Mouse (Mus musculus) liver, adult 2 months (tissue): ENCODE results near the gene Arrdc5. TPM values are rescaled to one million over a fixed set of nuclear protein-coding genes. Genes with fewer than 3 reads are reported as not detected.
A peak's percentile ranks its signal among the peaks of the same experiment; 100 is the strongest.

Source experiments
- DNase-seq: peaks from one replicate; pipeline ENCODE4 v3.0.0-alpha.2; 2011; ENCODE audit warnings: low read depth, low spot score; ENCODE audit errors: extremely low read depth
- H3K27ac ChIP-seq: fragments of 200-500 bp; replicated peaks from 2 replicates; pipeline ENCODE4 v1.5.1; 2012; ENCODE audit warnings: low read depth, mild to moderate bottlenecking, control low read depth, inconsistent platforms, low read length; ENCODE audit not compliant: insufficient read depth
- H3K27me3 ChIP-seq: fragments of 200-500 bp; 2 replicates; pipeline ENCODE4 v1.6.1; 2012; ENCODE audit warnings: mild to moderate bottlenecking, moderate library complexity, low read length, inconsistent platforms; ENCODE audit not compliant: control insufficient read depth, insufficient read depth
- H3K36me3 ChIP-seq: fragments of 200-500 bp; 2 replicates; pipeline ENCODE4 v1.6.1; 2012; ENCODE audit warnings: low read length, inconsistent platforms; ENCODE audit not compliant: control insufficient read depth, insufficient read depth
- H3K4me1 ChIP-seq: fragments of 200-500 bp; 2 replicates; pipeline ENCODE4 v1.6.1; 2011; ENCODE audit warnings: low read length; ENCODE audit not compliant: control insufficient read depth, insufficient read depth
- H3K4me3 ChIP-seq: fragments of 200-500 bp; 2 replicates; pipeline ENCODE4 v1.5.1; 2011; ENCODE audit warnings: low read depth, mild to moderate bottlenecking, control low read depth, low read length, moderate library complexity; ENCODE audit not compliant: insufficient read depth
- H3K79me2 ChIP-seq: fragments of 200-500 bp; 2 replicates; pipeline ENCODE4 v1.6.1; 2012; ENCODE audit warnings: inconsistent platforms, mild to moderate bottlenecking, low read length, moderate library complexity; ENCODE audit not compliant: control insufficient read depth, insufficient read depth
- H3K9ac ChIP-seq: fragments of 200-500 bp; 2 replicates; pipeline ENCODE4 v1.6.1; 2012; ENCODE audit warnings: low read depth, mild to moderate bottlenecking, control low read depth, inconsistent platforms, low read length
- CTCF ChIP-seq: fragments of 200-500 bp; IDR thresholded peaks from 2 replicates; pipeline ENCODE4 v1.5.1; 2011; ENCODE audit warnings: low read depth, low read length, control low read depth
- POLR2A ChIP-seq: fragments of 200-500 bp; IDR thresholded peaks from 2 replicates; pipeline ENCODE4 v1.6.1; 2011; ENCODE audit warnings: low read length, control low read depth; ENCODE audit not compliant: insufficient read depth; ENCODE audit errors: extremely low read depth
- WGBS: fragments of 180-500 bp; shearing (Covaris S2); methylation state at CpG from one replicate; pipeline ENCODE4 v1.1.7; 2018; 5-methylcytosine and 5-hydroxymethylcytosine counted together
- polyA plus RNA-seq: library from polyadenylated mRNA; depleted of rRNA; stranded (reverse); fragments of >200 nt; gene quantifications from 2 replicates; pipeline ENCODE4 v1.2.3, GENCODE M21; 2012
- total RNA-seq: library from RNA; depleted of rRNA; stranded (reverse); fragments of >200 nt; gene quantifications from 2 replicates; pipeline ENCODE4 v1.2.3, GENCODE M21; 2014

Arrdc5 gene
- total and polyA plus RNA-seq, 2 experiments, result not detected

GRCm38 (mm10) chr17:56308088-56308487 is 8.0 kb upstream of the Arrdc5 start:
- no peak for DNase-seq
- no peaks in the 10 kb centered on the region for H3K27me3 ChIP-seq
- 96% methylated on average over 6 of the region's 6 CpGs for WGBS
- 0 out of 2 replicates have a peak, but pooled peaks cover 6% of the 10 kb centered on the region for H3K4me1 ChIP-seq
- H3K27ac ChIP-seq, result no peak overlapping the region
- TF ChIP-seq POLR2A (no peak), CTCF (no peak)
- H3K4me3 ChIP-seq, result no peak overlapping the region
- H3K9ac ChIP-seq, result no peak overlapping the region
- no peaks in the 10 kb centered on the region for H3K36me3 ChIP-seq
- H3K79me2 ChIP-seq, result no peaks in the 10 kb centered on the region

DNA sequence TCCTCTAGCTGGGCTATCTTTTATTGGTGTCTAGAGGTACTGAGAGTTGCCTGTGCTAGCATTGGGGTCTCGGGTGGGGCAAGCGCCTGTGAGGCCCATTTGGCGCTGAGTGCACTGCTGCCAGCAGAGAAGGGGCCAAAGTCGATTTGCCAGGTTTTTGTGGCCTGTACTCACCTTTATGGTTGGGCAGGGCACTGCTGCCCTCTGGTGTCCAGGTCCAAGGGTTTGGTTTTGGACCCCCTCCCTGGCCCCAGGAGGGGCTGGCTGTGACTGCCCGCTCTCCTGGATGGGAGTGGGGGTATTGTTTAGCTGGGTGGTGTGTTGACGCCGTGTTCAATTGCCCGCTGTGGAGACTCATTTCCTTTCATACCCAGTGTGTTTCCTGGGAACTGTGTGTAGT is 5.7 kb upstream of the Arrdc5 start:
- H3K27me3 ChIP-seq, result no peaks in the 10 kb centered on the region

GRCm38 (mm10) chr17:56305156-56305555 is 5.1 kb upstream of the Arrdc5 start:
- Histone ChIP-seq H3K79me2 (no peaks in the 10 kb centered on the region), H3K36me3 (no peaks in the 10 kb centered on the region), H3K4me1 (0 out of 2 replicates have a peak, but pooled peaks cover 6% of the 10 kb centered on the region), H3K9ac (no peak overlapping the region), H3K4me3 (no peak overlapping the region), H3K27me3 (no peaks in the 10 kb centered on the region), H3K27ac (no peak overlapping the region)
- no peak for TF ChIP-seq CTCF
- no peak for TF ChIP-seq POLR2A
- WGBS, result 73% methylated on average over 9 of the region's 9 CpGs
- DNase-seq, result no peak

More for the DNA sequence above, 5.7 kb upstream of the Arrdc5 start:
- no peaks in the 10 kb centered on the region for H3K79me2 ChIP-seq
- no peaks in the 10 kb centered on the region for H3K36me3 ChIP-seq
- peak; percentile 69 for TF ChIP-seq CTCF
- TF ChIP-seq POLR2A, result no peak
- 62% methylated on average over 8 of the region's 8 CpGs for WGBS
- H3K27ac ChIP-seq, result no peak overlapping the region
- H3K4me3 ChIP-seq, result no peak overlapping the region
- no peak for DNase-seq
- 0 out of 2 replicates have a peak, but pooled peaks cover 6% of the 10 kb centered on the region for H3K4me1 ChIP-seq
- no peak overlapping the region for H3K9ac ChIP-seq

GRCm38 (mm10) chr17:56304718-56305117 is 4.6 kb upstream of the Arrdc5 start:
- Histone ChIP-seq H3K27ac (no peak overlapping the region), H3K4me1 (0 out of 2 replicates have a peak, but pooled peaks cover 6% of the 10 kb centered on the region), H3K9ac (no peak overlapping the region), H3K79me2 (no peaks in the 10 kb centered on the region), H3K36me3 (no peaks in the 10 kb centered on the region), H3K4me3 (peak overlapping the region; percentile 56; the same call in 1 of the 2 replicates), H3K27me3 (no peaks in the 10 kb centered on the region)
- WGBS, result 42% methylated on average over 11 of the region's 11 CpGs
- DNase-seq, result no peak
- no peak for TF ChIP-seq POLR2A
- no peak for TF ChIP-seq CTCF

DNA sequence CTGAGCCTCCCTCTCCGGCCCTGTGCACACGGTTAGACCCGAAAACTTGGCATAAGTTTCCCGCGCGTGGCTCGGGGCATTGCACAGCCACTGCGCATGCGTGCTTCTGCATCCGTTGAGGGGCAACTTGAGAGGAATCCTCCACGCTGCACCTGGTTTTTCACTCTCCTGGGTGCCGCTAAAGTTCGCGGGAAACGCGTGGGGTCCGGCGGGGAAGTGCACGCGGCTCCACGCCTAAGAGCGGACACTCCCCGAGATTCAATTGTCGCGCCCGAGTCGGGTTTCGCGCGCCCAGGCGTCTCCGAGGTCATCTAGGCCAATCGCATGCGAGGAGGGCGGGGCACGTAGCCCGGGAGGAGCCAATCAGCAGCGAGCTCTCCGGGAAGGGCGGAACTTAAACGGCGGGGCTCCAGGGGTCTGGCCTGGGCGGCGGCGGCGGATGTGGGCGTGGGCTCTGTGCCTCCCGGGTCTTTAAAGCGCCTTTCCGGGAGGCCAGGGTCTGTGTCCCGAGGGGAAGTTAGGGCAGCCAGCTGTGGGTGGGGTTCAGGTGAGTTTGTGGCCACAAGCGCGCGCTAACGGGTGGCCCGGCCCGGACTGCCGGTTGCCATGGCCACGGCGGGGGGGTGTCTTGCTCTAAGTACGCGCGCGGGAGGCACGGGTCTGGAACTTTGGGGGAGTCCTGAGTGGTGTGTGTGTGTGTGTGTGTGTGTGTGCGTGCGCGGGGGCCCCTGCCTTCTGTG is 3.9 kb upstream of the Arrdc5 start:
- under 1% methylated on average over 68 of the region's 68 CpGs for WGBS
- peak; percentile 66 for DNase-seq
- no peaks in the 10 kb centered on the region for H3K79me2 ChIP-seq
- no peak overlapping the region for H3K27ac ChIP-seq
- peak overlapping the region; percentile 48 for H3K9ac ChIP-seq
- H3K4me1 ChIP-seq, result 0 out of 2 replicates have a peak, but pooled peaks cover 6% of the 10 kb centered on the region
- no peaks in the 10 kb centered on the region for H3K36me3 ChIP-seq
- peak overlapping the region; percentile 56 for H3K4me3 ChIP-seq
- TF ChIP-seq CTCF (no peak), POLR2A (no peak)
- no peaks in the 10 kb centered on the region for H3K27me3 ChIP-seq

GRCm38 (mm10) chr17:56303160-56303846 is 3.2 kb upstream of the Arrdc5 start, which contains the start of gene Uhrf1:
Gene Uhrf1 (plus strand): TSS chr17:56303321.
- H3K4me1 ChIP-seq, result 0 out of 2 replicates have a peak, but pooled peaks cover 6% of the 10 kb centered on the region
- H3K9ac ChIP-seq, result peak within 1 kb of the TSS; percentile 48
- no peak for TF ChIP-seq CTCF
- no peak for TF ChIP-seq POLR2A
- no peaks in the 10 kb centered on the region for H3K36me3 ChIP-seq
- peak; percentile 54 for DNase-seq
- no peak within 1 kb of the TSS for H3K27ac ChIP-seq
- H3K27me3 ChIP-seq, result no peaks in the 10 kb centered on the region
- WGBS, result under 1% methylated on average over 43 of the region's 43 CpGs
- H3K4me3 ChIP-seq, result peak within 1 kb of the TSS; percentile 56
- no peaks in the 10 kb centered on the region for H3K79me2 ChIP-seq
